Mouse (Mus musculus) thymus, postnatal 0 days (tissue): Measurements from ENCODE around the gene 1700086D15Rik. TPM values are rescaled to one million over a fixed set of nuclear protein-coding genes. Genes with fewer than 3 reads are reported as not detected.

ENCODE experiments used
- DNase-seq: peaks from one replicate; pipeline ENCODE4 v3.0.0-alpha.2; 2015; ENCODE audit warnings: low spot score
- polyA plus RNA-seq: library from polyadenylated mRNA; unstranded; fragments of >200 nt; fragmentation: Nextera tagmentation; extraction: Ambion mirVana; gene quantifications from 2 replicates; pipeline ENCODE4 v1.2.1, GENCODE M21; 2015

1700086D15Rik gene
- 0.17 TPM in 1 of 2 replicates, not detected in the other for polyA plus RNA-seq

DNA sequence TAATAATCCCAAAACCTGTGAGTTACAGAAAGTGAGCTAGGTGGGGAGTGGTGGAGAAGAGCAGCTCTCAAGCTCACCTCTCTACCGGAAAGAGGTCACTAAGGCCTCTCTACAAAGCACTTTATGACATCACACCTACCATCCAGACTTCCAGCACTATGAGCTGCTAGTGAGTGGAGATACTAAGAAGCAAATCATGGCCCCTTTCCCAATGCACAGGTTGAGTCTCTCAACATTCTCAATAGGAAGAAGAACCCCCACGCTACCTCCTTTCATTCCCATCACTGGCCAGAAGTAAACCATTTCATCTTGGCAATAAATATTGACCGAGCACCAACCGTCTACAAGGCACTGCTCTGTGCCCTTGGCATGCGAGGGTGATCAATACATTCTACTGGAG lies at the start of gene 1700086D15Rik:
1700086D15Rik (minus strand) TSS at position 101 of the 400 bp plus-strand sequence.
- no peak for DNase-seq

DNA sequence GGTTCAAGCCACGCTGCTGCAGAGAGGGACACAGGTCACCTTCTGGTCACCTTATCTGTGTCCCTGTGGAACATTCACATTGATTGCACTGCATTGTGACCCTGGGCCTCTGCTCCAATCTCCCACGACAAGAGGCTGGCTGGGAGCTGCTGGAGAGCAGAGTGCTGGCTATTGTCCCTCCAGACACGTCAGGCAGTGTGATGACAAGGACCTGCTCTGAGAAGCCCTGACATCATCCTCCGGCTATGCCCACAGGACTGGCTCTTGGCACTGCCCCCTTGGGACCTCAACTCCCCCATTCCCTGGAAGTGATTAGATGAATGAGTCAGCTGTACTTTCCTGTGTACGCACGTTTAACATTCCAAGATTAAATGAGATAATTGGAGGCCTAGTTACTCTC lies 49.8 kb upstream of the 1700086D15Rik start:
- DNase-seq: no peak

DNA sequence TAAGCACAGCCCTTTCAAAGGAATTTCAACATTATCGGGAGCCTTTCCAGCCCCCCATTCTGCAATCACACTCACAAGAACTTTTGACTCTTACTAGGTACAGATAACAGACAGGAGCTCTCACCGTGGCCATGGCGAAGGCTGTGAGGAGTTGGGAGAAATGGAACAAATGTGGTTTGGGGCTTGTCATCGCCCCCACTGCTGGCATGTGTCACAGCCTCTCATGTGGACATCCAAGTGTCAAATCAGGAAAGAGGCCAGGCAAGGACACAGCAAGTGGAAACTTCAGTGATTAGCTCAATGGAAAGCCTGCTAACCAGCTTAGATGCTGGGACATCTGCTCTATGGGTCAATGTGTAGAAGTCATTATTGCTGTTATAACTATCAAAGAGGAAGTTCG lies 45.6 kb upstream of the 1700086D15Rik start:
- DNase-seq: no peak

DNA sequence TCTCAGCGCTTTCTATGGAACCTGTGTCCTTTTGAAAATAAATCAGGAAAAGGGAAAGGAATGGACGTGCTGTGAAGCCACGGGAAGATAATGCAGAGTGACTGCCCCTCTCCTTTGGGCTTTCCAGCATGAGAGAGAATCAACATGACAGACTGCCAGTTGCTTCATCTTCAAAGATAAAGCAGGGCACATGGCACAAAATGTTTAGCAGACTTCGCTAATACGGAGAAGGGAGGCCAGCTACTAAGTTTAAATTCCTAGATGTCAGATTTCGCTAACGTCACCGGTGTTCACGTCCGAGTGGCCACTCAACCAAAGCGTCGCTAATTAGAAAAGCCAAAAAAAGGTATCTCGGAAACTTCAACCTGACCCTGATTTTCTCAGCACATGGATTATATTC lies 45.0 kb upstream of the 1700086D15Rik start:
- DNase-seq: no peak

DNA sequence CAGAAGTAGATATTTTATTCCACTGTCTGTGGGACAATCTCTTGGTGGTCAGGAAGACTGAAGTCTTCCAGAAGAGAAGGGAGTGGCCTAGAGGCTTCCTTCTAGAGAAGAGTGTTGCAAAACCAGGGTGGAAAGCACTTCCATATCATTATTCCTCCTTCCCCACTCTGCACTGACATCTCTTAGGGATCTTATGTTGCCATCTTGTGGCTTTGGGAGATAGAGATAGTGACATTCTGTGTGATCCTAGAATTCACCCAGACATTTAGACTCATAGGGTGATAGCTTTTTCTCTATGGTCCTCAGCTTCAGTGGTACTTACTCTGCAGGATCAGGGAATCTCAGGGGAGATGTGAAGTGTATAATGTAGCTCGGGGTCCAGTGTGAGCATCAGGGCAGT lies 43.3 kb upstream of the 1700086D15Rik start:
- DNase-seq: no peak

DNA sequence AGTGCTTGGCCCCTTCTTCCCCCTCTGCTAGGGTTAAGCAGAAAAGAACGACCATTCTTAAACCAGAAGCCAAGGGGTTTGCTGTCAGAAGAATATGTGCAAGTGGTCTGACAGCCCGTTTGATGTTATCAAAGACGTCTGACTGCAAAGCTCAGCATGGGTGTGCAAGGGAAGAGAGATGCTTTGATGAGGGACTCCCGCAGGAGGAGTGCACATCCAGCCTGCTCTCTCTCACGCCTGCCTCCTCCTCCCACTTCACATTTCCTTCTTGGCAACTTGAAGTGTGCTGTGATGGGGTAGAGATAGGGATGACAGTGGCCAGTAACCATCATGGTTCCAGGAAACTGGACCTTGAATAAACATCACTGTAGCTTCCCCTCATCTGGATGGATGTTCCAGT lies 42.5 kb upstream of the 1700086D15Rik start:
- DNase-seq: no peak

DNA sequence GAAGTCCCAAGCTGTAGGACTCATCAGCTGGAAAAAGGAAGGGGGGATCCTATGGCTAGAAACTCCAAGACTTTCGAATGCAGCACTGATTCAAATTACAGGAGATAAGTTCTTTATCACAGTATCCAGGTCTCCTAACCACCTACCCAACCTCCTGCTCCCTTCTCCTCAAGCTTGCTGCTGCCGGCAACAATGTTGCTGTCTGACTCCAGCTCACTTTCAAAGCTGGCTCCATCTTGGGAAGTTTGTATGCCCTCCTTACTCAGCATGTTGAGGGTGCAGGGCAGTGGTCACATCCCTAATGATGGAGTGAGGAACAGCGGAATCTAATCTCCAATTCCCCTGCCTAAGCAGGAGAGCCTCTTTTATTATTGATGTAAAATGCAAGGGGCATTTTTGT lies 38.3 kb upstream of the 1700086D15Rik start:
- no peak for DNase-seq

DNA sequence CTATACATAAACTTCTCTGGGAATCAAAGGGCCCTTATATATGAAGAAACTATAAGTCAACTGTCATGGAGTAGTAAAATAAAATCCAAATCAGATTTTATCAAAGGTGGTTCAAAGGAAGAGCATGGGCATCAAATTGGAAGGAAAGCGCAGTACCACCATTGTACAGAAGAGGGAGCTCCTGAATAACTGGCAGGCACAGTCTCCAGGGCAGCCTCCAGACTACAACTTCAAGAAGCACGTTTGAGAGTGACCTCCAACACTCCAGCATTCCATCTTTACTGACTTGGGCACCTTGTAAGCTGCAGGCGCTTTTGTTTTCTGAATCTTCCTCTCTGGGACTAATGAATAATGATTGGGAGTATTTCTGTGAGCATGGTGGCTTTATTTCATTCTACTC lies 37.6 kb upstream of the 1700086D15Rik start:
- DNase-seq: peak; percentile 24

DNA sequence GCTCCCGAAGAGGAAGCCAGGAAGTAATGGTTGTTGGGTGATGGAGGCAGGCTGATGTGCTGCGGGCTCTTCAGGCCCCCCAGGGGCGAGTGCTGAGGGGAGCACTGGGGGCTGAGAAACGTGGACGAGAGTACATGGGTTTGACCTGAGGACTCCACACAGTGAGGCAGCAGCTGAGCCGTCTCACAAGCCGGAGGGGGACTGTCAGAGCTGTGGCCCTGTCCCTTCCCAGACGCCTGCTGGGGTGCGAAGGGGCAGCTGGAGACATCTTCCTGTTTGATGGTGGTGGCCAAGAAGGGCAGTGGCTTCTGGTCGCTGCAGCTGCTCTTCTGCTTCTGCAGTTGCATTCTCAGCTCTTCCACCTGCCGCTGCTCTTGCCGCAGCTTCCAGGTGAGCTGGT lies 27.3 kb upstream of the 1700086D15Rik start:
- DNase-seq: no peak

DNA sequence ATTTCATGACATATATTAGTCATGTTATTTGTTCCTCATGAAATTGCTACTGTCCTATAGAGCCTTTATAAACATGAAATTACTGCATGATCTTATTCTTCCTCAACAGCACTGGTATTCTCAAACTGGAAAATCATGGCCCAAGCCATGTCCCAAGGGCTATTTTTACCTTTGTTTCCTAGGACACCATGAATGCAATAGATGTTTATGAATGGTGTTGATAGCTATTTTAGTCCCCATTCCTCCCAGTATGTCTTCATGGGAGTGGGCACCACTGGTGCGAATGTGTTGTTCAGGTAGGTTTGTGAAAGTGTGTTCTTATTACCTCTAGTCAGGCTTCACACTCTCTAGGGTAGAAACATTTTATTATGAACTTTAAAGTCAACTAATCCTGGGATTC lies 25.4 kb upstream of the 1700086D15Rik start:
- DNase-seq: no peak

DNA sequence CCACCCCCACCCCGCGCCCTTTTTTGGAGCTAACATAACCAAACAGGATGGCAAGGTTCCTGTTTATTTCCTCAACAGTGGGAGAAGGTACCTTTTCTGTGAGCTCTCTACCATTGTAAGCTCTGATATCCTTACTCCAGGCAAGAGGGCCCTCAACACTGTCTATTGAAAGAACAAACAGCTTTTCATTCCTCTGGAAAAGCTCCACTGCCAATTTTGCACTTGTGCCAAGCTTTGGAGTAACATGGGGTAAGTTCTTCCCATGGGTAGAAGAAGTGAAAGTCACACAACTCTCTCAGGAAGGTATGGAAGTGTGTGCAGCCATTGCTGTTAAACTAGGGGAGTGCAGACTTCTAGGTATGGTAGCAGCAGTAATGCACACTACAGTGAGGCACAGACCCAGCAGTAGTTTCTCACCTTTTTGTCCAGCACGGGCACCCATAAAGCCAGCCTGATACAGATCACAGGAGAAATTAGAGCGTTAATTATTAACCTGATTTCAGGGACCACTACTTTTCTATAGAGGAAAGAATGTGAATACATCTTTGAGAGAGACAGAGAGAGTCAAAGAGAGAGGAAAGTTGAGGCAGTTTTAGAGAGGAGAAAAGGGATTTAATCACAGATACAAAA lies 10.5 kb upstream of the 1700086D15Rik start:
- DNase-seq: no peak

DNA sequence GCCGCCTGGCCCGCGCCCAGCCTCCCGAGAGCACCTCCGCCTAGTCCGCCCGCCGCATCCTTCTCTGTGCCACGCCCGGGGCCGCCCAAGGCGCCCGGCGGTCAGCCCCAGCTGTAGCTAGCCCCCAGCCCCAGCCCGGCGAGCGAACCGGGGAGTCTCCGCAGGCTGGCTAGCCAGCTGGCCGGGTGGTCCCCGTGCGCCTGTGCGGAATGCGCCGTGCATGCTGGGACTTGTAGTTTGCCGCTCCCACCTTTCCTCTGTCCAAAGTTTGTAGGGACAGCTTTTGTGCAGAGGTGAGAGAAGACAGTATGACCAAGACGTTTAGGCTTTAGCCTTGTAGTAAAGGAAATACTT lies 3.1 kb upstream of the 1700086D15Rik start, which contains the start of gene Arhgap44:
Arhgap44 (minus strand) TSS at position 195 of the 354 bp plus-strand sequence.
- no peak for DNase-seq

DNA sequence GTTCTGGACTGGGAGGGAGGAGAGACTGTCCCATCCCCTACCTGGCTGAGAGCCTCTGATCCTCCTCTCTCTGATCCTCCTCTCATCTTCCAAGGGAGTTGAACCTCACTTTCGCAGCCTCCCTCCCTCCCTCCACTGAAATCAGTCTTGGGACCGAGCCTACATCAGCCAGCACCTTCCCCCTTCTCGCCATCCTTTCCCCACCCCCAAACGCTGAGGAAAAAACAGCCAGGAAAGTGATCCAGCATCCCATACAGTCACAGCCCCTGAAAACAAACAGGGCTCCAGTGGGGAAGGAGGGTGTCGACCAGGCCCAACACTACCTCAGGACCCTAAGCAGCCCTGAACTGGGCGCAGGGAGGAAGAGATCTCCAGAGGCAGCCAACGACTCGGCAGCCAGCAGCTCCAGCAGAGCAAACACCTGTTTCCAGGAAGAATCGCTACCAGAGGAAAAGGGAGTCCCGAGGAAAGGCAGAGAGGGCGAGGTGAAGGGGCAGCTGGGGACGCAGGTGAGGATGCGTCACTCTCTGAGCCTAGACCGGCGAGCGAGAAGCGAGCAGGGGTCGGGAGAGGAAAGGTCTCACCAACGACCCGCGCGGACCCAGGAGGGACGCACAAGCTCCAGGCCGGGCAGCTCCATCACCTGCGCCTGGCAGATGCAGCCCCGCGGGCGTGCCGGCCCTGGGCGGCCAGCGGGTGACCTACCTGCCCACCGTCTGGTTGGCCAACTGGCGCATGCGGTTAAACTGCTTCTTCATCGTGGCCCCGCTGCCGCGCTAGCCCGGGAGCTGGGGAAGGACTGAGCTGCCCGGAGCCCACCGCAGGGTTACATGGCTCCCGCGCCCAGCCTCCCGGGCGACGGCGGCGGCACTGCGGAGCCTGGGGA lies 2.4 kb upstream of the 1700086D15Rik start:
- no peak for DNase-seq

DNA sequence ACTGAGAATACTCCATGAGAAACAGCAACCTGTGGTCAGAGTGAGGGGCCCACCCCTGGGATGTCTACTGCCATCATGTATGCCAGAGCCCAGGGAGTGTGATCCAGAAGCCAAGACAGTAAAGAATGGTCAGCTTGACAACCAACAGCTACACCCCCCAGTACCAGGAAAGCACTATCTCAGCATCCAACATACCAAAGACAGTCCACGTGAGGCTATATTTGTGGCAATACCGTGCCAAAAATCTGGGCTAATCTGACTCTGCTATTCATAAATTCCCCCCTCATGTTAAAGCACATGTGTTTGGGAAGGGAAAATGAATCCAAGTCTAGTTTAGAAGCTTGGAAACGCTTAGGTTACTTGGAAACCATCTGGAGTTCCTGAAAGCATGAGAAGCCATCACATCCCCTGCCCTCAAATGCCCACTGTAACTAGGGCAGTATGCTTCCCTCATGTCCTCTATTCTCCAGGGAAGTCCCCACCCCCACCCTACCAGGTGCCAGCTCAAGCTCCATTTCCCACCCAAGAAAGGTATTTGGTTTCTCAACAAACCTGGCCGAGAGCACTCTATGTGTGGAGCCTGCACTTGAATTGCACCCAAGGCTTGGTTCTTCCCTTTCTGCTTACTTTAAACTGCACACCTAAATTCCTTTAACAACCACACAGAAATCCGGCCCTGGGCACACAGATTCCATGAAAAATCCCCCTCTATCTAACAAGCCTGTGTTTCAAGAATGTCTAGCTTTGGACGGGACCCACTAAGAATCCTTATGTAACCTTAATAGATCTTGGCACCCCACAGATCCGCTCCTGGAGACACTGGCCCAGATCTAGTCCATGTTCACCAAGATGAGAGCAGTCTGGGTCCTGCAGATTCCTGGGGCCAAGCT lies 1.5 kb upstream of the 1700086D15Rik start:
- DNase-seq: no peak

DNA sequence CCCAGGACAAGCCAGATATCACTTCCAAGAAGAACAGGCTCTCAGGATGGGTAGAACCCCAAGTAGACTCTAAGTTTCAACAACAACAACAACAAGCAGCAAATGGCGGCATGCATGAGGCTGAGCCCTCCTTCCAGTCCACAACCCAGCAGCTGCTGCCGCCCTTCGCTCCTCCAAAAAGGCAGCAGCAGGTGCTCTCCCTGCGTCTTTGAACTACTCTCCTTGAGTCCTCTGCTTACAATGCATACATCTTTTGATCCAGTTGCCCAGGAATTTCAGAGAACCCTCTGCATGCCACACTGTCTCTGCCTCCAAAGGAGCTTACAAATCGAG lies 1.1 kb downstream of the 1700086D15Rik start:
- DNase-seq: no peak

DNA sequence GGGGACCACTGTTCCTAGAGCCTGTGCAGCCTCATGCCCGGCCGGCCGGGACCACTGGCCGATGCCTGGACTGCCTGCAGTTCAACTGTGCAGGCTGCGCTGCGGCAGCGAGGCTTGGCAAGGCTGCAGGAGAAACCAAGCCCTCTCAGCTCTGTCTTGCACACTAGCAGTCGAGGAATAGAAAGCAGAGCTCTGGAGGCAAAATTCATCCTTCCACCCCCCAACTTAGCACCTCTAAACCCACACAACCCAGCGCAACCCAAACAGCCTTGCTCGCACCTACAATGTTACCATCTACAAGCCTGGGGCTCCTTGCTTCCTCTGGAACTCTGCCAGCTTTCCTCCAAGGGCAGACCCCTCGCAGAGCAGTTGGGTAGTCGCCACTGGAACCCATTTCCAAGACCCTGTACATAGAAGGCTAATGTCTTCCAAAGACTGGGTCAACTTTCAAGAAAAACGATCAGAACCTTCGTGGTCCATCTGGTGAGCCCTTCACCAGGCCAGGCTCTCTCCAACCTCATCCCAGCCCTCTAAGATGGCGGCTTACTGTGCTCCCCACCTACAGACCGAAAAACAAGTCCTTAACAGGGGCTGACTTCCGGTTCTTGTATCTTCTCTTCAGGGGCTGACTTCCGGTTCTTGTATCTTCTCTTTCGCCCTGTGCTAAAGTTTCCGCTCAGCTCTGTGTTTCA lies 1.6 kb downstream of the 1700086D15Rik start:
- no peak for DNase-seq

DNA sequence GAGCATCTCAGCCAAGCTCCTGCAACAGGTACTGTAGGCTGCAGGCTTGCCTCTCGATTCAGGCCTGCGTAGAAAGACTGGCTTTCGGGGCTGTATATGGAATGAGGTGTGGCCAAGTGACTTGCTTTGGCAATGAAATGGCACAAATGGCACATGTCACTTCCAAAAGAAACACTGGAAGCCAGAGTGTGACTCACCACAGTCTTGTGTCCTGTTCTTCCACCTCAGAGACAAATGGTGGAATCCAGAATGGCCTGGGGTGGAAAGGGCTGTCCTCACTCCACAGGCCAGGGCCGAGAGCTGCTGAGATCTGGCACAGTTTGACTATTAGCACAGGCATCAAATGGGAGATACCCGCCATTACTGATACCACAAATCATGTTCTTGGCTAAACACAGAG lies 6.7 kb downstream of the 1700086D15Rik start:
- DNase-seq: no peak

DNA sequence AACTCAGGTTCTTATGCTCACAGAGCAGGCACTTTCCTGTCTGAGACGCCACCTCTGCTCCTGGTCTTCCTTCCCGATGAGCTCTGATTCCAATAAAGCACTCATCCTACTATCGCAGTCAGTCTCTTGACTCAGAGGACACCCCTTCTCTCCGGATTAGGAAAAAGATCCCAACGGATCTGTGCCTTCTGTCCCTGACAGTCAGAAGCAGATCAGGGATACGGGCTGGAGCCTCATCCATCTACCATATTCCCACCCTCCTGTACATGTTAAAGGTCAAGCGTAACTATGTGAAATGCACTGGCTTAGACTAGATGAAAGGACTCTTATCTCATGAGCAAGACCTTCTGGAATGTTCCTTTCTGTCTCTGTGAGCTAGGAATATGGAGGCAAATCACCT lies 11.2 kb downstream of the 1700086D15Rik start:
- no peak for DNase-seq

DNA sequence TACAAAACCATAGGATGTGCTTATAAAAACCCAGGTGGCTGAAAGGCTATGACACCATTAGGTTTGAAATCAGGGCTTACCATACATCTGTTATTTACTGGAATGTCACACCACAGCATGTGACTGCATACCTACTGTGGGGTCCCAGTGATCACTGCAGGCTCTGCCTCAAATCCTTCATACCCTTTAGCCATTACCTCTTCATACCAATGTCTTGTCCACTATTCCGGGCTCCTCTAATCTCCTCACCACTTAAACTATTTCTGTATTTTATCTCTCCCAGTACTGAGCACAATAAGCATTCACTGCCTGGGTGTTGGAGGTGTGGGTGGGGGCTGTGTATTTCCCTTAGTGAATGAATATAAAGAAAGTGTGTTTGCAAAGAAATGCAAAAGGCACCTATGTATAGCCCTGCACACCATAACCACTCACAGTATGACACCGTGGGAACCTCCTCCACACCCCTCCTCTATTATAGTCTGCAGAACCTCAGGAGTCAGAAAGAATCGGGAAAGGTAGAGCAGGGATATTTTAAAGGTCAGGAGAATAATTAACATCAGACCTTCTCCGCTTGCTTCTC lies 16.8 kb downstream of the 1700086D15Rik start:
- DNase-seq: no peak

DNA sequence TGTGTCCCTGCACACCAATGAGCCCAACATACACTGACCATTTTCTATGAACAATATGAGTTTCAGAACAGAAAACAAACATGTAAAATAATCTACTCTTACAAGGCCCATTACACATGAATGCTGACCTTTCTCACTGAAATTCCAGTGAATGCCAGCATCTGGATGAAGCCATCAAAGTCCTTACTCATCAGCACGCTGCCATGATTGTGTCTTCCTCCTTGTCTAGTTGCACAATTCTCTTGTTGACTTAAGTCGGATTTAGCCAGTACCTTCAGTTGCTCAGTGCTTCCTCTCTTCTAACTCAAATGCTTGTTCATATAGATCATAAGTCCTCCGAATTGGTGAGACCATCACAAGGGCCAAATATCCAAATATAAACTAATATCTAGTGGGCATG lies 20.7 kb downstream of the 1700086D15Rik start:
- DNase-seq: no peak

DNA sequence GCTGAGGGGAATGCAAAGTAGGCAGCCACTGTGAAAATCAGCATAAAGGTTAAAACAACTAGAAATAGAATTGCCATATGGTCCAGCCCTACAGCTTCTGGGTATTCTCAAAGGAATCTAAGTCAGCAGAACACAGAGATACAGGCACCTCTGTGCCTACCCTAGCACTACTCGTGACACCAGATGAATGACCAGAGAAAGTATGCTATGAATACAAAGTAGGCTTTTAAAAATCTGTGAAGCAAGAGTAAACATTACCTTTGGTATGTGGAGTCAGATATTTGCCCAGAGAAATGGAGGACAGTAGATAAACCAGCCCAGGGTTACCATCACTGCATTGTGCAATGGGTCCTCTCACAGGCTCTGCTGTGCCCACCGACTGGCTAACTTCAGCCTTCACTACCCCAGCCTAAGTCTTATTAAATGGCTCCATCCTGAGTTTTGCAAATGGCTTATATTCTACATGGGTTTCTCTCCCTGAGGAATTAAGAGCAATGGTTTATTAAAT lies 22.5 kb downstream of the 1700086D15Rik start:
- no peak for DNase-seq
